Mouse (Mus musculus): Measurements from ENCODE around the gene Eprs.

DNA sequence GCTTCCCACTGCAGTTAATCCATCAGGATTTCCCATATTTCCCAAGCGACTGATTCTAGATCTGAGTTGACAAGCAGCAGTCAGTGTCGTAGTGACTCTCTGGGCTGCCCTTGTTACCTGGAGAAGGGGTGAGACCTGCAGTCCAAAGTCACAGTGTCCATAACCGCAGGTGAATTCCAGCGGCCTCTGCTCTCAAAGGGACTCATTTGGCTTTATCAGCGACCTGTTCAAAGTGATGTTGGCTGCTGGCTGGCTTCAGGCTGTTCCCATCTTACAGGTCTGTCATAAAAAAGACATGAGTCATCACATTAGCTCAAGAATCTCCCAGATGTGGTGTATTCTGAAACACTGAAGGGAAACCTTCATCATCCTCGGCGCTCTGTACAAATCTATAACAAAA lies 86.1 kb downstream of the Eprs start:
- TF ChIP-seq CTCF (IDR thresholded peaks at IDR 0.05; ENCODE audit: borderline replicate concordance, control insufficient read depth, extremely low read depth, insufficient read depth, low read length, poor library complexity) (no peak), POLR2A (IDR thresholded peaks at IDR 0.05; ENCODE audit: control insufficient read depth, extremely low read depth, insufficient read depth, low read length, poor library complexity) (no peak)

Measured in thymus, adult 2 months (tissue).